Mouse (Mus musculus): Measurements from ENCODE around the gene Fdx1. TPM values are rescaled to one million over a fixed set of nuclear protein-coding genes. Genes with fewer than 3 reads are reported as not detected.
A peak's percentile ranks its signal among the peaks of the same experiment; 100 is the strongest.

Fdx1 gene
- 10 to 100 TPM; 19.8 to 19.9 TPM for total RNA-seq (2021)

DNA sequence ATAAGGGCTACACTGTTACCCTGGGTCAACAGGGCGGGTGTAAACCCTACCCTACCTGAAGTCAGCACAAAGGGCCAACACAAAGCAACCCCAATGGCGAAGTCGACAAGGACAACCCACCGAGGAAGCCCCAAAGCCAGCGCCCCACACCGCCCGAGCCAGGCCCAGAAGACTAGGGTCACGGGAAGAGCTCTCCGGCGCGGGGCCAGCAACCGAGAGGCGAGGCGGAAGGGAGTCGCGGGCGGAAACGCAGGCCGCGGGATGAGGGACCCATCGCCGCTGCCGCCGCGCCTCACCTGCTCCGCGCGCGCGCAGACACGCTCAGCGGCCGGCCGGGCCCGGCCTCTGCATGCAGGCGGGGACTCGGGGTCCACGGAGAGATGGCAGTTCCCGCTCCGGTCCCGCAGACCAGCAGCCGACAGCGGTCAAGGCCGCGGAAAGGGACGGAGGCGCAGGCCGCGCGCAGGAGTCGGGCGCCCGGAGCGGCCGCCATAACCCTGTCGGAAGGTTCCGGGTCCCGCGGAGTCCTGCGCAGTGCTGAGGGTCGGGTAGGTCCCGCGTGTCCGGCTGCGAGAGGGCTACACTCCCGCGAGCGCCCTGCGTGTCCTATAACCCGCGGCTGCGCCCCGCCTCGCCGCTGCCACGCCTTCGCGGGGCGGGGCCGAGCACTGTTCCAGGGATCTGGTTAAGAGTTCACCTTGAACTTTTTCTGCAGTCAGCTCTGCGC, at the start of gene Fdx1:
Gene Fdx1, minus strand, starts transcription at position 582 of the 727 bp plus-strand sequence.
- DNase-seq (ENCODE audit: low spot score in 2 of 2), result peak; percentile 61 to 67
- intact Hi-C loops (cut with DNase I), result no loop called here

DNA sequence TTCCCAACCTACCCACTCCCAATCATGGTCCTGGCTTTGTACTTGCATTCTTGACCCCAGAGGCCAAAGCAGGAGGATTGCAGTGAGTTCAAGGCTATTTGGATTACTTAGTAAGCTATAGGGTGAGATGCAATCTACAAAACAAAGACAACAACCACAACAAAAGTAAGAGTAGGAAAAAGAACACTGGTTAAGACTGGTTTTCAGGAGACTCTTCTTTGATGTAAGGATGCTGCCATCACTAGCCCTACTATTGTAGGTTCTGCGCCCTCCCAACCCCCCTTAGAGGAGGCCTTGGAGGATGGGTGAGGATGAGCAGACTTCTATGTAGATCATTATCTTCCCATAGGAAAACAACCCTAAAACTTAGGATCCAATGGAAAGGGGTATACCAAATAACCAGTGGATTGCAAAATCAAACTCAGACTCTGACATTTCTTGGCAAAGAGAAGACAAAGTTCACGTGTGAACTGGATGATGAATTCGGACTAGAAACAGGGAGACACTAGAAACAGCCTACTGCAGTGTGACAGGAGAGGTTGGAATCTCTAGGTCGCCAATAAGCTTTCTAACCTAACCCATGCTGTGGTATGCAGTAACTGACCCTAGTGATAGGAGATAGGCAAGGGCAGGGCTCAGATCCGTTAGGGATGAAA, 49.6 kb upstream of the Fdx1 start:
- intact Hi-C loops (cut with DNase I), result no loop called here
- no peak for DNase-seq (ENCODE audit: low spot score in 2 of 2)

DNA sequence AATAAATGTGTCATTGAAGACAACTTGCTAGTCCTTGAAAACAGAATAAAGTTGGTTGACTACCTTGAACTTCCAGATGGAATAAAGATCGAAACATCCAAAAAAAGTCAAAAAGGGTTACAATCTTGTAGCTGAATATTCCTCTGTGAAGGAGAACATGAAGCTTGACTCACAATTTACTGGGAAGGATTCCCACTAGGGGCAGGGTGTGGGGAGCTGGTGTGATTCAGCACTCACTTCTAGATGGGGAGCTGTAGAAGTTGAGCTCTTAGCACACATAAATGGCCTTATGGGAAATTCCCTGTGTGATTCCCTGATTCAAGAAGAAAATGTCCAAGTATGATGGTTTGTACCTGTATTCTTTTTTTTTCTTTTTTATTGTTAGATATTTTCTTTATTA, 49.0 kb upstream of the Fdx1 start:
- intact Hi-C loops (cut with DNase I), result no loop called here
- no peak for DNase-seq (ENCODE audit: low spot score in 2 of 2)

DNA sequence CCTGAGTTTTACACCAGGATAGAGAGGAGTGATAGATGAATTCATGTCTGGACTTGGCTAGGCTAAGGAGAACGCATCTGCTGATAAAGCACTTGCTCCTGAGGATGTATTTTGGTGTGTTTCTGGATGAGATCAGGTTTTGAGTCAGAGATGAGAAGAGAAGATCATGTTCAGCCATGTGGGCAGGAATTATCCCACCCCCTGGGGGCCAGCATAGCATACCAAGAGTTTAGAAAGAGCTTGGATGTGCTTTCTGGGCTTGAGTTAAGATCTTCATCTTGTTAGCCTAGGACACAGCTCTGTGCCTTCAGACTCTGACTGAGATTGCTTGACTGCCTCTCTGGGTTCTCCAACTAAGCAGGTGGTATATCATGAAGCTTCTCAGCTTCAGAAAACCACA, 45.2 kb upstream of the Fdx1 start:
- intact Hi-C loops (cut with DNase I), result no loop called here
- DNase-seq (ENCODE audit: low spot score in 2 of 2), result no peak

DNA sequence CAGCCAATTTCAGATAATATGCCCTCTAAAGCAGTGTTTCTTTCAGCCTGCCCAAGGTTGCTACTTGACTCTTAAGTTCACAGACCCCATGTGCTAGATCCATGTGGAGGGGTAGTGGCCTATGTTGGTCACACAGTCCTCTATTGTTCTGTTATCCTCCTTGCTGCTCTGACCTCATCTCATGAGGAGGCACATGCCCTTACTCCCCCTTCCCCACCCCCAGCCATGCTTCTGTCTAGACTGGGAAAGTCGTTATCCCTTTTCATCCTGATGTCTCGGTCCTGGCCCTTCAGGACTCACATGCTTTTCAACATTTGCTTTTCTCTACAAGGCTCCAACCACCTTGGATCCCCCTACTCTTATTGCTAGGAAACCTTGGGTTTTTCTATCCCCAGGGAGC, 44.0 kb upstream of the Fdx1 start:
- DNase-seq (ENCODE audit: low spot score in 2 of 2), result no peak
- intact Hi-C loops (cut with DNase I), result no loop called here

DNA sequence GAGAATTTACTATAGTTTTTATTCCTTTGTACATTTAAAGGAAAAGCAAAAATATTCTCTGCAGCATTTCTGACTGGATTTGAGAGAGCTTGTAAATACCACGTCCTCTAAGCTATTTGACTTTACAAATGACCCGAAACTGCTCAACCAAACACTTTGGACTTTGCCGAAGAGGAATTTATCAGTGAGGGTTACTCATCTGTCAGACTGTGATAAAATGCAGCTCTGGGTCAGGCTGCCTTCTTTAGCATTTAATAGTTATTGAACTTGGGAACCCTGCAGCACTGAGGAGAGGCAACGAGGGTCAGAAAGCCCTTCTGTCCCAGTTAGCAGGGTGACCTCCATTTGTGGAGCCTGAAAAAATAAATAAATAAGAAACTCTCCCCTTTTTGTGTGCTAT, 40.1 kb upstream of the Fdx1 start:
- intact Hi-C loops (cut with DNase I), result no loop called here

DNA sequence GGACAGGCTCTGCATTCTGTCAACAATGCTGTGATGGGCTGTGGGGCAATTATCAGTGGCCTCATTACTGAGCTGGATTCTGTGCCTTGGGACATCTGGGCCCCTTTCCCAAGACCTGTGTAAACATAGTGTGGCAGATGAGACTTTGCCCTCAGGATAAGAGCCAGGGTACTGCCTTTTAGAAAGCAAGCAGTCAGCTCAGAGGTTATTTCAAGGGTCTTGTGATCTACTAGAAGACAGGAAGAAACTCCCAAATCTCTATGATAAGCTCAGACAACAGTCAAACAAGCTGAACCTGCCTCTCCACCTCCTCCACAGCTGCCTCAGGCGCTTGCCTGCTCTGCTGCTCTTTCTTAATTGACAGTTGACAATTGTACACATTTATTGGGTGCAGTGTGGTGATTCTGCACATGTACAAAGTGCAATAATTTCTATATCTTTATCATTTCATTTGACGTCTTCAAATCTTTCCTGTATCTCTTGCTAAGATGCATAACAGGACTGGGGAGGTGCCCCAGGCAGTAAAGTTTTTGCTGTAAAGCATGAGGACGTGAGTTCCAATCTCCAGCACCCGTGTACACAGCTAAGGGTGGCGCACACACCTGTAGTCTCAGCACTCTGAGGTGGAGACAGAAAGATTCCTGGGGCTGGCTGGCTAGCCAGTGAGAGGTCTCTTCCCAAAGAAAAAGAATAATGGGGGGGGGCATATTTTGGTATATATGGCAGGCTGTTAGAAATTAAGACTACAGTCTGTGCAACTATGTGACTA, 32.2 kb upstream of the Fdx1 start:
- no peak for DNase-seq (ENCODE audit: low spot score in 2 of 2)
- intact Hi-C loops (cut with DNase I), result no loop called here

More for the DNA sequence above, 40.1 kb upstream of the Fdx1 start:
- no peak for DNase-seq (ENCODE audit: low spot score in 2 of 2)

DNA sequence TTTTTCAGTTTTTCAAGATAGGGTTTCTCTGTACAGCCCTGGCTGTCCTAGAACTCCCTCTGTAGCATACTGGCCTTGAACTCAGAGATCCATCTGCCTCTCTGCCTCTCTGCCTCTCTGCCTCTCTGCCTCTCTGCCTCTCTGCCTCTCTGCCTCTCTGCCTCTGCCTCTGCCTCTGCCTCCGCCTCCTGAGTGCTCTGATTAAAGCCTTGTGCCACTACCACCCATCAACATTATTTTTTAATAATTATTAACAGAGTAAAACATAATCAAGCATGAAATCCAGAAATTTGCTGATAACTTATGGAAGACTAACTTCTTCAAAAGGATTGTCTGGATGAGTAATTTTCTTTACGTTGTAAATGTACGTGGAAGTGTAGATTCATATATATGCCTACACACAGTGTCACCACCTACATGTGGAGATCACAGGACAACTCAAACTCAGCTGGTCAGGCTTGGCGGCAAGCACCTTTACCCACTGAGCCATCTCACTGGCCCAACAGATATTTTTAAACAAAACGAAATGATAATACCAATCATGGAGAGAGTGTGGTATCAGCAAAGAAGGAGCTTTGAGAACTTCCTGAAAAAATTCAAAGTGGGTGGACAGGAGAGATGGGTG, 31.4 kb upstream of the Fdx1 start:
- DNase-seq (ENCODE audit: low spot score in 2 of 2), result no peak
- intact Hi-C loops (cut with DNase I), result no loop called here

DNA sequence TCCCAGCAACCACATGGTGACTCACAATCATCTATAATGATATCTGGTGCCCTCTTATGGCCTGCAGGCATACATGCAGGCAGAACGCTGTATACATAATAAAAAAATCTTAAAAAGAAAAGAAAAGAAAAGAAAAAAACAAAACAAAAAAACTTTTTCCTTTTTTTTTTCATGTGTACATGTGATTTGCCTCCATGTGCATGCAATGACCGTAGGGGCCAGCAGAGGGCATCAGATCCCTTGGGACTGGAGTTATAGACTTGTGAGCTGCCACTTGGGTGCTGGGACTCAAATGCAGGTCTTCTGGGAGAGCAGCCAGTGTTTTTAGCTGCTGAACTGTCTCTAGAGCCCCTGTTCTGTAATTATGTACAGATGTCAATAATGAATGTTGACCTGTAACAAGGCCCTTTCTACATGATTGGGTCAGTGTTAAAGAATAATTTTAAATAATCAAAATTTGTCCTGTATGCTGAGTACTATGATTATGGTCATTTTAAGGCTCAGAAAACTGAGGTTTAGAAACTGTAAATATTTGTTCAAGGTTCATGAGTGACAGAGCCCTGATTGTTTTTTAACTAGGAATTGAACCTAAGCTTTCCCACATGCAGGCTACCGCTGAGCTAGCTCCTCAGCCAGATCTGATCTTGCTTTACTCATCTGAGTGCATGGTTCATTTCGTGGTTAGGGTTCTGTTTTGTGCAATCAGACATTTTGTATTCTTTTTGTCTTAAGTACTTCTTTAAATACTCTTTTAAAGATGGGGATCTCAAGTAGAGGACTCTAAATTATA, 30.3 kb upstream of the Fdx1 start:
- DNase-seq (ENCODE audit: low spot score in 2 of 2), result no peak
- intact Hi-C loops (cut with DNase I), result no loop called here

DNA sequence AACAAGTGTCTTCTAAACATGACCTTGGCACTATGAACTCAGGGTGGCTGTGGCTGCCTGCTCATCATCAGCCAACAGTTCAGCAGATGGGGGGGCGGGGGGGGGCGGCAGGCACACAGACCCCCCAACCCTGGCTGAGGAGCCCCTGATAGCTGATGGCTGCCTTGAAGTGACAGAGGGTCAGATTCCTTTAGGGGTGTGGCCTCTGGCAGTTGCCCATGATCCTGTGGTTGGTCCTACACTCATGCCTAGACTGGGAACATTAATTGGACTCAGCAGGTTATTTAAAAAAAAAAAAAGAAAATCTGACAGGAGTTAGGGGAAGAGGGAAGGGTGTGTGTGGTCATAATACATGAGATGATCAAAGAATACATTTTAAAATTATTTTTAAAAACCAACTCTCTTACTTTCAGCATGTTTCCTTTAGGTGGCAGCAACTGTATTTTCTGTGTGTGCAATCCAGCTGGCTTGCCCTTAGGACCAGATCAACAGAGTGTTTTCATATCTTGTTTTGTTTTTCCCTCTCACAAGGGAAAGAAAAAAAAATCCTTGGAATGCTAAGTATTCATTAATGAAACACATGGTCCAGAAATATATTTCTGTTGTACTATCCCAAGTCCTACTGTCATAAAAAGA, 28.0 kb upstream of the Fdx1 start:
- DNase-seq (ENCODE audit: low spot score in 2 of 2), result no peak
- intact Hi-C loops (cut with DNase I), result no loop called here

DNA sequence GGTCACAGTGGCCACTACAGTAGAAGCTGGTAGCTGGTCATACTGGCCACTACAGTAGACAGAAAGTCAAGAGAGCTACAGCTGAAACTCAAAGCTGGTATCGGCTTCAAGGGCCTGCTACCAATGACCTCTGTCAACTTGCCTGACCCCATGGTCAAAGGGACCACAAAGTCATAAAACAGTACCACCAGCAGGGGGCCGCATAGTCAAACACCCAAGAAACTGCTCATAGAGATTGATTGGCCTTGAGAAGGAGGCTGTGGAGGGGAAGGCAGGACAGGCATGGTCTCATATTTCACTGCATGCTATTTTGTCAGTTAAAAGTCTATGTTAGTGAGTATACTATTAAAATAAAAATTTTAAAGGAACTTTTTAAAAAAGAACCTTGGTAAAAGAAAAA, 27.5 kb upstream of the Fdx1 start:
- intact Hi-C loops (cut with DNase I), result no loop called here
- no peak for DNase-seq (ENCODE audit: low spot score in 2 of 2)

DNA sequence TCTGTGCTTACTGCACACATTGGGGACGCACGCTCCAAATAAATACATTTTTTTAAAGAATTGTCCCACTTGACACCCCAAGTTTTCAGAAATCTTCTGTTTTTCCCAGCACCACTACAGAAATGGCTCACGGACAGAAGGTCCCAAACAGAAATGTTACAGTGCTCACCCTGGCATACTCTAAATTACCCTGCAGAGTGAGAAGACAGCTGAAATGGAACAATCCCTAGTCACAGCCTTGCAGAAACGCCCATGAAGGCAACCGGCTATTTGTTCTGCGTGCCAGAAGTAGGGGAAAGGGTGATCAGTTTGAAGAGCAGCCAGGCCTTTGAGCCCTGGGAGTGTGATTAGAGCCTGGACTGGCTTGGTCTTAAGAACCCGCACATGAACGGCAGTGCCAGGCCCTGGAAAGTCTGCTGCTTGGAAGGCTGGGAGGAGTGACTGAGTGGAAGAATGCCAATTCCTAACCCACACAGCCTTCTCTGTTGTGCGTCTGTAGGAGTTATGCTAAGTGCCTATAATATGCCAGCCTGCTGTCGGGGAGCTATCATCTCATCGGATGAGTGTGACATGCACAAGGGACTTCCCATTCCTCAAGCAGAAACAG, 22.2 kb upstream of the Fdx1 start:
- intact Hi-C loops (cut with DNase I), result no loop called here
- peak; percentile 73 to 78 for DNase-seq (ENCODE audit: low spot score in 2 of 2)

DNA sequence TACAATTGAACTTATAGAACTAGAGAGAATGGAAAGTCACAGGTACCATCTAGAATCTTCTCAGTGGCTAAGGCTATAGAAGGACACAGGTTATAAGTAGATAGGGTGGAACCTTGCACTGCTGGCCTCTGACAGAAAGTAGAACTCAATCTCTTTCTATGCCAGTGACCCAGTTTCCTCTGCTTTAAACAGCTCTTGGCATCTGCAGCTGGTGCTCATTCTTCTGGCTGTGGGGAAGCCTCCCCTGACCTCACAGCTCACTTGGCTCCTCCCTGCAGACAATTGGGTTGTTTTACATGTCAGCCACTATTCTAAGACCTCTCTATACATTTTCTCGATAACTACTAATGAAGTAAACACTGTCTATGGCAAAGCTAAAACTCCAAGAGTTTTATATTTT, 17.8 kb upstream of the Fdx1 start:
- intact Hi-C loops (cut with DNase I), result no loop called here
- DNase-seq (ENCODE audit: low spot score in 2 of 2), result no peak

DNA sequence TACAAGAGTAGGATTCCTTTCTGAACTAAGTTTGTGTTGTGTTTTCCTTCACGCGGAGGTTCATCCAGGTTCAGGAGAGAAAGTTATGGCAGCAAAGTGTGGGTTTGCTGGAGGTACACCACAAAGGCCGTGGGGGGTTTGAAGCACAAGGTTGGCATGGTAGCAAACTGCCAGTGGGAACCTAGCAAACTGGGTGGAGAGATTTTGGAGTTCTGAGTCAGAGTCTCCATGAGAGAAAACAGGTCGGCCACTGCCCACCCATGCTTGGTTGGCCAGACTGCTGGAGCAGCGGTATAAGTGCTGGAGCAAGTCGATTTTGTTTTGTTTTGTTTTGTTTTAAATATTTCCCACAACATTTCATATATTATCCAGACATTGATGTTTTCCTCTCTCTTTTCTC, 15.9 kb upstream of the Fdx1 start:
- intact Hi-C loops (cut with DNase I), result loop anchor here (5.0 kb wide), 3 partner anchors 68 to 308 kb away; partner anchors contain the start of gene Rdx
- no peak for DNase-seq (ENCODE audit: low spot score in 2 of 2)

DNA sequence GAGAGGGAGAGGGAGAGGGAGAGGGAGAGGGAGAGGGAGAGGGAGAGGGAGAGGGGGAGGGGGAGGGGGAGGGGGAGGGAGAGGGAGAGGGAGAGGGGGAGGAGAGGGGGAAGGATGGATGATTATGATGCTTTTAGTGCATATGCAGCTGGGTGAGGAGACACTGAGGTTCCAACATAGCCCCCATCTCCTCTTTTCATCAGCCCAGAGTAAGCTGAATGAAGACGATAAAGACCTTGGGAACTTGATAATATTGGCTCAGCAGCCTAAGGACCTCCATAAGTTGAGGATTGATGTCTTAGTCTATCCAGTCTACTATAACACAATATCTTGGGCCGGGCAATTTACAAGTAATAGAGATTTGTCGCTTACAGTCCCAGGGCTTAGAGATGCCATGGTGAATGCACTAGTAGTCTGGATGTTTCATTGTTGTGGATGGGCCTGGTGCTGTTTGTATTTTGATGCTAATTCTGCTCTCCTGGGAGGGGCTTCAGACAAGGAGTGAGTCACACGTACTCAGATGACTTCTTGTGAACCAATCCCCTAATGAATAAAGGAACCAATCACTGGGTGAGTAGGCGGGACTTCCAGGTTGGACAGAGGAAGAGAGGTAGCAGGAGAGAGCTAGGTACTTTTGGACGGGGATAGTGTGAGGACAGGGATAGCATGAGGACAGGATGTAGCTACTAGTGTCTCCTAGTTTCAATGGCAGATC, 15.3 kb upstream of the Fdx1 start:
- intact Hi-C loops (cut with DNase I), result loop anchor here (5.0 kb wide), 3 partner anchors 69 to 309 kb away; partner anchors contain the start of gene Rdx
- no peak for DNase-seq (ENCODE audit: low spot score in 2 of 2)

DNA sequence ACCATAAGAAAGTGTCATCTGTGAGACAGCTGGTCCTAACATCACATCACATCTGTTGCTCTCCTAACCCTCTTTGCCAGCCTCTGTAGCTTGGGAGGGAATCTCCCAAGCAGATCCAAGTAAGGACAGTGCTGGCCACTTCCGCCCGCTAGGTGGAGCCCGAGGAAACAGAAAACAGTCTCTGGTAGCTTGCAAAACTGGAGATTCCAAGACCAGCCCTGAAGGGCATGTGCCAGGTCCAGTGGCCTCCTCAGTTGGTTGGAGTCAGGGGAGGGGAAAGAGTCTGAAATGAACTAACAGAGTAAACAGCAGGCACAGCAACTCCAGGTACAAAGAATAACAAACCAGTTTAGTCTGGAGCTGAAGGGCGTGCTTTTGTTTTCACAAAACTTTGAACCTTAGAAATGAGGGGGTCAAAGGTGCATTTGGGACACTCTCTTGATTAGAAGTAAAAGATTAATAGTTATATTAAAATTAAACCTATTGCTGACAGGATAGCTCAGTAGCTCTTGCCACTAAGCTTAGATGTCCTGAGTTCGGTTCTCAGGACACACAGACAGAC, 14.2 kb upstream of the Fdx1 start:
- intact Hi-C loops (cut with DNase I), result loop anchor here (5.0 kb wide), 3 partner anchors 70 to 310 kb away; partner anchors contain the start of gene Rdx
- peak; percentile 75 to 79 for DNase-seq (ENCODE audit: low spot score in 2 of 2)

DNA sequence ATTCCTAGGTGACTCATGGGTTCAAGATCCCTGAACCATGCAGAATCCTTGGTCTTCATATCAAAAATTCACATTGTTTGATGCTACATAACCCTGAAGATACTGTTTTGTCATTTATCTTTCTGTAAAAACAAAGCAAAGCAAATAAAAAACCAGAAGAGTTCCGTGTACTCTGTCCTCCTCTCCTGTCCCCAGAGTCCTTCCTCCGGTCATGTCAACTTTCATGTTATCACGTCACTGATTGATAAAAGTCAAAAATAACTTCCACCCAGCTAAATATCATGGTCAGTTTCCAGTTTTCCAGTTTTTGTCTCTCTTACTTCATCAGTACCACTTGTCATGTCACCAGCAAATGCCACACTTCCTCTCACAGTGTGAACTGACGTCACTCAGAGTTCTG, 11.5 kb upstream of the Fdx1 start:
- intact Hi-C loops (cut with DNase I), result loop anchor here (5.0 kb wide), 3 partner anchors 72 to 312 kb away; partner anchors contain the start of gene Rdx
- no peak for DNase-seq (ENCODE audit: low spot score in 2 of 2)

All from left cerebral cortex, postnatal 36 days (tissue).